Mouse (Mus musculus) granulocyte monocyte progenitor cell, adult 5-6 weeks (primary cell): ENCODE measurements around the gene Bdp1. TPM values are rescaled to one million over a fixed set of nuclear protein-coding genes. Genes with fewer than 3 reads are reported as not detected.
"Not testable (repeated sequence)": the region's sequence is repeated elsewhere in the genome, so short reads cannot be mapped to it uniquely, and the experiment has no call there.

Source experiments
- ATAC-seq: replicated peaks from 2 replicates; pipeline ENCODE4 v1.8.0; 2016; ENCODE audit warnings: mild to moderate bottlenecking, moderate TSS enrichment, inconsistent platforms; ENCODE audit not compliant: poor library complexity, severe bottlenecking
- total RNA-seq, 2 experiments: library from RNA; stranded (forward) in 1 of 2; stranded (reverse) in 1 of 2; fragments of 200-712, 200-1000 nt in 1 of 2; fragments of >200 nt in 1 of 2; fragmentation: Nextera tagmentation in 1 of 2; gene quantifications; 2 replicates each; pipeline ENCODE4 v1.2.3; 2014 to 2017

Bdp1 gene
- total RNA-seq (2014; fragmentation: Nextera tagmentation): 37.0 and 38.2 TPM in 2 replicates
- total RNA-seq (2017): 54.2 and 57.0 TPM in 2 replicates

DNA sequence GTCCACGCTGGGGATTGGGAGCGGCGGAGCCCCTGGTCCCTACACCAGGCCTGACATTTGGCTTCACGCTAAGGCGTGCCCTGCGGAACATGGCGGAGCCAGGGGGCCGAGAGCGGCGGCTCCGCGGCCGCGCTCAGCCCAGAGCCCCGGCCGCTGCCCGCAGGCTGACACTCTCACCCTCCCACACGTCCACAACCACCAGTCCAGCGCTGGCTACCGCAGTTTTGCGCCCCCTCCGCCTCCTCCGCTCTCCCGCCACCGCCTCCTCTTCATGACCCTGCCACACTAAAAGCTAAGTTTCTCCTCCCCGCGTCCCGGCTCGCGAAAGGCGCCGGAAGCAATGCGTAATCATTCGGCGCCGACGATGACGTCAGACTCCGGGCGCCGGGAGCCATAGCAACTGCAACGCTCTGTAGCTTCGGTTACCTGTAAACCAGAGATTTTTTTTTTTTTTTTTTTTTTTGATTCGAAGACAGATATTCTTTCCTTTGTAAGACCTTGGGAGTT, at the start of gene Bdp1:
Gene Bdp1 (minus strand): TSS at position 323 of the 507 bp plus-strand sequence.
- ATAC-seq: peak; percentile 85

DNA sequence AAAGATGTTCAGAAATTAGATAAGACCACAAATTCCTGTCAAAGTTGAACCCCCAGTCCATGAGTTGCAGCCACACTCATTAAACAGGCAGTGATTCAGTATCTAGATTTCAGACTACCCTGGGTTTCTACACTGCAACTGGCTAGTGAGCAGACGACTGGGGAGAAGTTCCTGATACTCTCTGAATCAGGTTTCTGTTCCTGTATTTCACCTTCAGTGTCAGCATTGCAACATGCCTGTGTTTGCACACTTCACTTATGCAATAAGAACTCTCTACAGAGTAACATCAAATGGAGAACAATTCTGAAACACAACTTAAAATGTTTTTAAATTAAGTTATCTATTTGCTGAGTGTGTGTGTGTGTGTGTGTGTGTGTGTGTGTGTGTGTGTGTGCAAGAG, 48.8 kb upstream of the Bdp1 start:
- peak; percentile 98 for ATAC-seq

DNA sequence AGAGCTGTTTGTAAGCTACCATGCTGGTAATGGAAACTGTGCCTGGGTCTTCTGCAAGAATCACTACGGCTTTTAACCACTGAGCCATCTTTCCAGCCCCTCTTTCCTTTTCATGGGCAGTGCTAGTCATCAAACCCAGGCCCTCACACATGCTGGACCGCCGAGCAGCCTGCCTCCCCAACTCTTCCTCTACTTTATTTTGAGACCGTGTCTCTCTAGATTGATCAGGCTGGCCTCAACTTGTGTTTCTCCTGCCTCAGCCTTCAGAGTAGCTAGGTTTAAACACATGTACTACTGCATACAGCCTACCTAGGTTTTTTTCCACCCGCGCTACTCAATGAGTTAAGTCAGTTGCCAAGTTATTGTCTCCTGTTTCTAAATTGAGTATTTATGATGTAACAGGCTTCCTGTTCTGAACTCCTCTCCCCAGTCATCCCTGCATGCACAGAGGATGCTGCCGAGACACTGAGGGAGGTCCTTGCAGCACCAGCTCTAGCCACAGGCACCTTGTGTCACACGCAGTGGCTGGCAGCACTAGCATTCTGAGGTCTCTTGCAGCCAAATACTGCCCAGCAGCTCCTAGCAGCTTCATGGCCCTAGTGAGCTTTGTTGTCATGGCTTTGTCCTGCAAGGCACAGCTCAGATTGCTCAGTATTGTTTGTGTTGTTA, 37.9 kb upstream of the Bdp1 start:
- peak; percentile 93 for ATAC-seq

DNA sequence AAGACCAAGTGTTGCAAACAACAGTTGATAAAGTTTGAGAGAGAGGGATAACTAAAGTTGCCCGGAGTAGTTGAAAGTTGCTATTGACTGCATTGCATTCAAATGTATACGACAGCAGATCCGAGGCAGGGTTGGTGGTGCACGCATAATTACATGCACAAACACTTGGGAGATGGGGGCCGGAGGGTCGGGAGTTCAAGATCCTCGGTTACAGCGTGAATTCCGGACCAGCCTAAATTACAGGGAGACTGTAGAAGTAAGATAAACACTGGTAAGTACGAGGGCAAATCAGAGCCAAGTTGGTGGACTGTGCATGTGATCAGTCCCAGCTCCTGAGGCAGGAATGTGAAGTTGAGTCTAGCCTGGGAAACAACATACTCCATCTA, 21.4 kb upstream of the Bdp1 start:
- no peak for ATAC-seq

DNA sequence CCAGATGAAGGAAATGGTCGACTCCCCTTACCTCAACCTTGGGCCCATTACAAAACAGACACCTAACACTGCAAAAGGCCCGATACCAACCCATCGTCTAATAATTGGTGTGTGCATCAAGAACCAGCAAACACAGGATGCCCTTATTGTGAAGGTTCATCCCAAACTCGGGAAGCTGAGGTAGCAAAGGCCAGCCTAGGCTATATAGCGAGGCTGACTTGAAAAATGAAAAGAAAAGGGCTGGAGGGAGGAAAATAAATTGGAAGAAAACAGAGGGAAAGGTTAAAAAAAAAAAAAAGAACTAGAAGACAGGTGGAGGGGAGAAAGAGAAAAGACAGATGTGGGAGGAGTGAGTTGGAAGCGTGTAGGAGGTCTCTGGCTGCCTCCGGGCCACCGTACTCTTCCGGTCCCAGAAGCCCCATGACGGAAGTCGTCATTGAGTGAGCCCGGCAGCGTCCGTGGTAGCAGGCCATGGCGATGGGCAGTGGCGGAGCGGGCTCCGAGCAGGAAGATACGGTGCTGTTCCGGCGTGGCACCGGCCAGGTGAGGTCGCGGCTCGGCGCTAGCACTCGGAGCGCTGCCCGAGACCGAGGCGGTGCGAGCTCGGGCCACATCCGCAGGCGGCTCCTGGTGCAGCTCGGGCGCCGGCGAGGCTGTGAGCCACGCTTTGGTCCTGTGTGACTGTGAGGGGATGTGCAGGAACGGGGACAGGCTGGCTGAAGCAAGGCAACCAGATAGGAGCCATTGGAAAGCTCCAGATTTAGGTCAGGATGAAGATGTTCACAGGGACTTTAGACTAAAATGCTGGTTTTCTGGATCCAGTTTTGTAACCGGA, 20.8 kb upstream of the Bdp1 start, which contains the start of gene Smn1:
Gene Smn1 (plus strand): TSS at position 430 of the 835 bp plus-strand sequence.
- ATAC-seq: peak; percentile 100

- ATAC-seq: no peak
Measured at GRCm38 (mm10) chr13:100123970-100124369, 20.1 kb upstream of the Bdp1 start.

DNA sequence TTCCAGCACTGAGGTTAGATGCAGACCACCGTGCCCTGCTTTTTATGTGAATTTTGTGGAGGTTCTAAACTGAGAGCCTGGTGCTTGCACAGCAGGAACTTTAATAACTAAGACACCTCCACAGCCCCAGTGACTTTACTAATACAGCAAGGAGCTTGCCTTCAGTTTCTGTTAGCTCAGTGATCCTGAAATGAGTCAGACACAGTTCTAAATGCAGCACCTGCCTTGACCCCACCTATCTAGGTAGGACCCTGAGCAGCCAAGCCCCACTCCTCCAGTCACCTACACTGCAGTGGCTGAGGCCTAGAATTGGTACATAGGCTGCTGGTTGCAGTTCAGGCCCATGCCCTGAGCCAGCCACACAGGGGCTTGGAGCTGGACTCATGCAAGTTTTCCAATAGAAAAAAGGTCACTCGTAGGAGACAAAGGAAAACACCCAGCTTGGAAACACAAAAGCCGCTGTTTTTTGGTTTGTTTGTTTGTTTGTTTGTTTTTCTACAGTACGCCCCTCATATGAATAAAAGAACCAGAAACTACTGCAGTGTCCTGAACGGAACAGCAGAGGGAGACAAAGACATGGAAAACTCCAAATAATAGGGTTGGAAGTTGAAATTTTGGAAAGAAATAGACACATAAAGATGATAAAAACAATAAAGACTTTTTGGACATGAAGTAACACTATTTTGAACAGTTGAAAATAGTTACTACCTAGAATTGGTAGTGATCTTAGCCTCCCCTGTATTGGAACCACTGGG, 8.5 kb upstream of the Bdp1 start:
- peak; percentile 35; the same call in 1 of the 2 replicates for ATAC-seq

GRCm38 (mm10) chr13:100107652-100108472, 4.0 kb upstream of the Bdp1 start, which contains the start of gene Serf1:
Gene Serf1 (plus strand): TSS chr13:100108012.
- ATAC-seq: peak; percentile 55

GRCm38 (mm10) chr13:100103052-100103658, 715 bp downstream of the Bdp1 start:
- no peak for ATAC-seq

DNA sequence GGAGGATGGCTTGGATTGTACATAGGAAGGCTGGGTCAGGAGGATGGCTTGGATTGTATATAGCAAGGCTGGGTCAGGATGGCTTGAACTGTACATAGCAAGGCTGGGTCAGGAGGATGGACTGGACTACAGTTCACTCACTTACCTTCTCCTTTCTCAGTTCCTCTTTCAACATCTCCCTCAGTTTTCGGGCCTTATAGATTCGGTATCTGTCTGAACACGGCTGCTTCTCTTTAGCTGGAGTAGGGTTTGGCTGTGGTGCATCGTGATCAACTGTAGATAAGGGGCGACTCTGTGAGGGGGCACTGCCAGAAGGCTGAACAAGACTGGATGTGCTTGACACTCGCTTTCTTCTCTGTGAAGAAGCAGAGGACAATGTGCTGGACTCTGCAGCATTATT, 5.1 kb downstream of the Bdp1 start:
- ATAC-seq: peak; percentile 56

- ATAC-seq: no peak
Measured at GRCm38 (mm10) chr13:100071473-100071872, 32.4 kb downstream of the Bdp1 start.

DNA sequence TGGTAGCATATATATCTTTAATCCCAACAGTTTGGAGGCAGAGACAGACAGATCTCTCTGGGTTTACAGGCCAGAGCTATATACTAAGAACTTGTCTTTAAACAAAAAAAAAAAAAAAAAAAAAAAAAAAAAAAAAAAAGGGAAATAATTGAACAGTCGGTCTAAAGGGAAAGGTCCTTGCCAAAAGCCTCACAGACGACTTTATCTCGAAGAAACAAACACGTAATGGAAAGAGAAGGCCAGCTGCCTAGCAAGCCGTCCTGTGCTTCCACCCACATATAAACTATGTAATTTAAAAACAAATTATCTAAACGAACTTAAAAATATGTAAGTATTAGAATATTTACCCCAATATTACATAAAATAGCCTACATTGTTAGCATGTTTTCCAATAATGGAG, 36.0 kb downstream of the Bdp1 start:
- no peak for ATAC-seq

DNA sequence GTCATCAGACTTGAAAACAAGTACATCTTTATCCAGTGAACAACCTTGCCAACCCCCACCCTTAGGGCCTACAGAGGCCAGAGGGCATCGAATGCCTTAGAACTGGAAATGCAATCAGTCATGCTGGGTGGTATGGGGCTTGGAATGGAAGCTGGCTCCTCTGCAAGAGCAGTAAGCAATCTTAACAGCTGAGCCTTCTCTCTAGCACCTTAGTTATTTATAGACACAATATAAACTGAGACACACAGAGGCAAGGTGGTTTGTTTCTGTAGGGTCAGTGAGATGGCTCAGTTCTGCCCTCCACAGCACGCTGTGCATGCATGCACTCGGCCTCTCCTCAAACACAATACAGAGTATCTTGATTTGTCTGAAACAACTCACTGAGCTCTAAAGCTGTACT, 39.9 kb downstream of the Bdp1 start:
- ATAC-seq: no peak

DNA sequence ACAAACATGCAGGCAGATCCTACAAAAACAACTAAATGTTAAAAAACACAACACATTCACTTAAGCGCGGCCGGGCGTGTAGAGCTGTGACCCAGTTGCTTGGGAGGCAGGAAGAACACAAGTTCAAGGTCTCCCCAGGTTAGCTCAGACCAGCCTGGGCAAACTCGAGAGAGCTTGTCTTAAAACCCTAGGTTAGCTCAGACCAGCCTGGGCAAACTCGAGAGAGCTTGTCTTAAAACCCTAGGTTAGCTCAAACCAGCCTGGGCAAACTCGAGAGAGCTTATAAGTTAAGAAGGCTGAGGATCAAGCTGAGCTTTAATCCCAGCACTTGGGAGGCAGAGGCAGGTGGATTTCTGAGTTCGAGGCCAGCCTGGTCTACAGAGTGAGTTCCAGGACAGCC, 46.1 kb downstream of the Bdp1 start:
- ATAC-seq: not testable (repeated sequence)

- ATAC-seq: no peak
Measured at GRCm38 (mm10) chr13:100026013-100026412, 77.9 kb downstream of the Bdp1 start.

DNA sequence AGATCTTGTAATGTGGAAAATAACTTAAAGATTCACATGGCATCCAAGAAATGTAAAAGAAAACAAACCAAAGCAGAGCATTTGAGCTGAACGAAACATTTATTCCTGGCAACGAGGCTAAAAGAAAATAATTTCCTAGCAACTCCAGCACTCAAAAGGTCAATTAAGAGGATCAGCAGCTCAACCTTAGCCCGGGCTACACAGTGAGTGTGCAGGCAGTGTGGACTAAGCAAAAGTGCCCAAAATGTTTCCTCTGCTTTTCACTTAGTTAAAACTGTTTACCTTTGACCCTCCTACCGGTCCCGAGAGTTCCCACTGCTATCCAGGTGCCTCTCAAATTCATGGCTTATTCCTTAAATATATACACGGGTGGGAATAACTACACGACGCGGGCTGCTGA, 87.0 kb downstream of the Bdp1 start:
- ATAC-seq: no peak

GRCm38 (mm10) chr13:100015937-100016336, 87.9 kb downstream of the Bdp1 start:
- ATAC-seq: no peak

- peak; percentile 99 for ATAC-seq
Measured at GRCm38 (mm10) chr13:100014906-100015895, 88.7 kb downstream of the Bdp1 start, which contains the start of gene Mccc2. Gene Mccc2 (minus strand): TSS chr13:100015639.
